Mouse (Mus musculus): Measurements from ENCODE around the gene Cd34.

Cd34 gene

DNA sequence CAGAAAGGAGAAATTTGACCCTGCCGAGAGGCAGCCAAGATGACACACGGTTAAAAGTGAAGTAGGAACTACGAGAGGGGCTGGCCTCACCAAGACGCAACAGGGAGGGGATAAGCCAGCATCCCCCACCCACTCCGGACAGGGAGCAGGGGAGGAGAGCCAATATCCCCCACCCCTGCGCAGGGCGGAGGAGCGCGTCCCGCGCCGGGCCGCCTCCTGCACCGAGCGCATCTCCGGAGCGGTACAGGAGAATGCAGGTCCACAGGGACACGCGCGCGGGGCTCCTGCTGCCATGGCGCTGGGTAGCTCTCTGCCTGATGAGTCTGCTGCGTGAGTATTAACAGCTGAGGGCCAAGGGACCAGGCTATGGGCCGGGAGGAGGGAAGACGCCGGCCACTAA, at the start of gene Cd34:
Gene Cd34 (plus strand): TSS at position 105 of the 400 bp plus-strand sequence.
- no peak for DNase-seq (ENCODE audit: low spot score in 2 of 2)

DNA sequence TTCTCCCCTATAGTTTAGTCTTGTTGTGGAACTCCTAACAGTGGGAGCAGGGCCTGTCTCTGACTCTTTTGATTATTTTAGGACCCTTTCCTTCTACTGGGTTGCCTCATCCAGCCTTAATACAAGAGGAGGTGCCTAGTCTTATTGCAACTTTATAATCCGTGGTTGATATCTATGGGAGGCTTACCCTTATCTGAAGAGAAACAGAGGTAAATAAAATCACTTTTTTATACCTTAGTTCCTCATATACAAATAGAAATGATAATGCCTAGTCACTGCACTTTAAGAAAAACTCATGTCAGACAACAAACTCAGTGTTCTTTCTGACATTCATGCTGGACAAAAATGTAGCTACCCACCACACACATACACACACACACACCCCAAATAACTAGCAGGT, 44.1 kb upstream of the Cd34 start:
- DNase-seq (ENCODE audit: low spot score in 2 of 2), result no peak

DNA sequence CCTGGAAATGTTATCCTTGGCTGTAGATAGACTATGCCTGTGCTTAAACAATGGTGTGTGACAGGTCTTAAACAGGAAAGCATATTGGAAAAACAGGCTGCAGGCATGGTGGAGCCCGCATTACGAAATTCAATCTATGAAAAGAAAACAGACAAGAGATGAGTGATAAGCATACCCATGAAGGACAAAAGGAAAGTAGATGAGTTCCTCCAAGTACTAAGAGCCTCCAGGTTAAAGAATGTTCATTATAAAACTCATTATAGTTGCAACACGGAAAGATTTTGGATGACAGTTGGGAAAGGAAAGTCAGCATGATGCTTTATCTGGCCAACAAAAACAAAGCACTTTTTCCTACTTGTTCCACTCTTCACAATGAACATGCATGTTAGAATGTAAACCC, 43.3 kb upstream of the Cd34 start:
- DNase-seq (ENCODE audit: low spot score in 2 of 2), result no peak

DNA sequence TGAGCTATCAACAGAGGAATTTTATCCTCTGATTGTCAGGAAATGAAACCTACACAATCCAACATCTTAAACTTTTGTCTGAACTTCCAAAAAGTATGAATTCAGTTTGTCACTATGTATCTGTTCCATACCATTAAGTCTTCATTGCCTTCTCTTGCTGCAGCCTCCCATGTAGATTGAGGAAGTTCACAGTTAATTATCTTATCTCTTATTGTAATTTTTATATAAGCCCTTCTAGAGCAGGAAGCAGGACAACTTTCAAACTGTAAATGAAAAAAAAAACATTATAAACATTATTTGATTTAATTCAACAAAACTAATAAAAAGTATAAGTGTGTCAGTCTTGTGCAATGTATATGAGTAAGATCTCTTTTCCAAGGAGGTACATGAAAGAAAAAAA, 37.5 kb upstream of the Cd34 start:
- no peak for DNase-seq (ENCODE audit: low spot score in 2 of 2)

DNA sequence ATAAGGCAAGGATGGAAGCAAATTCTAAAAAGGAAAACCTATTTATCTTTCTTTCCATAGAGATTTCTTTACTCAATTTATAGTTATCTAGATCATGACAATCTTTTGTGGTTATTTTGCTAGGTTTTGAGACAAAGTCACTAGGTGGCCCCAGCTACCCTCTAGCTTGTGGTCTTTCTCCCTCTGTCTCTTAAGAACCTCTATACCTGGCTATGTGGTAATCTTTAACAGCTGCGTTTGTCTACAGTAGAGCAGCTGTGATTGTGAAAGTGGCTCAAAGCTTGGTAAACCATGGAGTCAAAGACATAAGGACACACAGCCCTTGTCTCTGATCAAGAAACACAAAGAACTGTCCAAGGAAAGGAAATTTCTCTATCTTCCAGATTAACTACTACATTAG, 36.8 kb upstream of the Cd34 start:
- no peak for DNase-seq (ENCODE audit: low spot score in 2 of 2)

DNA sequence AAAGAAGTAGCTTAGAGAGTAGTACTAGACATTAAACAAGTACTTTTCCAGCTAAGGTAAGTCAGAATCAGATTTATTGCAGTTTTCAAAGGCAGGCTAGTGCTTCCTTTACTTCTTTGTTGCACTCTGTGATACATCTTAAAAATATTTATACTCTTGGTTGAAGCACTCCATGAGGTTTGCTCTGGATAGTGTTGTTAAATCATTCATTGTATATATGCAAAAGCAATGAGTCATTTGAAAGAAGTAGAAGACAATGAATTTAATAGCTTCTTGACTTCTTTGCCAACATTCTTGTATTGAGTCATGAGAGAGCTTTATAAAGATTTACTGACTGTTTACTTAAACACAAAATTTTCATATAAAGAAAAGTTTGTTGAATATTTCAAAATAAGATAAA, 29.7 kb upstream of the Cd34 start:
- no peak for DNase-seq (ENCODE audit: low spot score in 2 of 2)

DNA sequence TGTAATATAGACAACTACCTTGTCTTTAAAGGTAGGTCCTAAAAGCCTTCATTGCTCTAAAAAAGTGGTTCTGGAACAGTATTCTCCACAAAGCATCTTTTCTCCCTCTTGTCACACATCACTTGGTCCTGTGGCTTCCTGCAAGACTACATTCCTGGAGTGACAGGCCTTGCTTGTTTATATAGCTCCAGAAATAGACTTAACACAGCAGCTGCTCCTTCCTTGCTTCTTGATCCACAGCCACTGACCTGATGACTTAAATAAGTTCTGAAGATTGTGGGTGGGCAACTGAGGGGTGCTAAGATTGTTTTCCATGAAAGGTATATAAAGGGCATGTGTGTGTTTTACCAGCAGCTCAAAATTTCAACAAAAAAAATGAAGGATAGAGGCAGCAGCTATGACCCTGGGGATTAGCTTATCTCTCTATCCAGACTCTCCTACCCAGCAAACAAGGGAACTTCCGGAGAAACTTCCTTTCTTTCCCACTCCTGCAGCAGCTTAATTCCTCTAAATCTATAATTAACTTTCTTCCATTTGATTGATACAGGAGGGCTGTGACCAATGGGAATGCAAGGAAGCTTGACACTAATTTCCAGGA, 12.8 kb upstream of the Cd34 start:
- DNase-seq (ENCODE audit: low spot score in 2 of 2), result no peak

DNA sequence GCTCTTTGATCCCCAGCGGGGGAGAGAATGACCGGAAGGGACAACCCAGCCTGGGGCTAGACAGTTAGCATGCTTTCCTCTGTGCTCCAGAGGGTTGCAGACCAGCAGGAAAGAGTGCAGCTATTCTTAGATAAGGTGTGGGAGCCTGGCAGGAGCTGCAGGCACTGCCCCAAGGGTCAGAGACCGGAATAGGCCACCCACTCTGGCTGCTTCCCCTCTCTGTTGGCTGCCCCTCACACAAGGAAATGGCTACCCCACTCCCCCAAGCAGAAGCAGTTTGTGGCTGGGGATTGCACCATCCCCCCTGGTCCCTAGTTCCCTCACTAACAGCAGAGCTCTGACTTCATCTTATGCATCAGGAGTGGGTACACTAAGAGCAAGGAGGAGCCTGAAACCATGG, 10.7 kb upstream of the Cd34 start:
- DNase-seq (ENCODE audit: low spot score in 2 of 2), result no peak

DNA sequence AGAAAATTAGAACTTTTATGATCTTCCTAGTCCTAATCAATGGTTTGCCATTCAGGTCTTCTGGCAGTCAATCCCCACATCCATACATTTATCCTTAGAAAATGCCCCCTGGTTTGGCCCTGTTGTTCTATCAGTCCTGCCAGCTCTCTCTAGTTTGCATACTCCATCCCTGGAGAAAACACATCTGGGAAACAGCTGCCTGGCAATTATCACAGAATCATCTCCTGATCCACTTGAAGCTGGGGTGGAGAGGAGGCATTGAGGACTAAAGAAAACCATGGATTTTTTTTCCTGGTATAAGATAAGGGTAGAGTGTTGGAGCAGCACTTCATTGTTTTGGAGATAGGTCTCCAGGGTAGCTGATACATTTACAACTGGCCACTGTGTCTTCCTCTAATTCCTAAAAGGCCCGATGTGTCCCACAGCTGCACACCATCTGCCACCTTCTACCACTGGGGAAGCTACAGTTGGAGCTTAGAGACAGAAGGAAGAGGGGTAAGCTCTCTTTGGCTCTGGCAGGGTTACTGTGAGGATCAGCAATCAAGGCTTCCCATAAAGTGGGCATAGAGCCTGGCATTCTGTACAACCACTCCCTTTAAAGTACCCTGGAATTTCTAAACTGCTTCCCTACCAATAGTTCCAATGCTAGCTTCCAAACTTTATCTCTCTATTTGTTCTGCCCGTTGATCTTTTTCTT, 9.2 kb upstream of the Cd34 start:
- DNase-seq (ENCODE audit: low spot score in 2 of 2), result no peak

DNA sequence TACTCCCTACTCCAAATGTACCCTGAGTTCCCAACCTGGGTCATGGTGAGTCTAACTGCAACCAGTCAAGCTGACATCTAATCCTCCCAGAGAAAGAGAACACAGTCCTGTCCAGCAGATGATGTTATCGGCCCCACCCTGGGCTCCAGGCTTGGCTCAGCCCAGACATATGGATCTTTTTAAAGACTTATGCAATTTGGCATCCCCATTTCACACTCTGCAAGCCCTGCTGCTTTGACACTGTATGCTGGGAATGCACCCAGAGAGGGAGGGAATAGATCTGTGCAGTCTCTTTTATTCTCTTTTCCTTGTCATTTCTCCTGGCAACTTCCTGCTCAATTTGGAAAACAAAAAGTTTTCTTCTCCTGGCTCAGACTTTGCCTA, 8.7 kb upstream of the Cd34 start:
- no peak for DNase-seq (ENCODE audit: low spot score in 2 of 2)

DNA sequence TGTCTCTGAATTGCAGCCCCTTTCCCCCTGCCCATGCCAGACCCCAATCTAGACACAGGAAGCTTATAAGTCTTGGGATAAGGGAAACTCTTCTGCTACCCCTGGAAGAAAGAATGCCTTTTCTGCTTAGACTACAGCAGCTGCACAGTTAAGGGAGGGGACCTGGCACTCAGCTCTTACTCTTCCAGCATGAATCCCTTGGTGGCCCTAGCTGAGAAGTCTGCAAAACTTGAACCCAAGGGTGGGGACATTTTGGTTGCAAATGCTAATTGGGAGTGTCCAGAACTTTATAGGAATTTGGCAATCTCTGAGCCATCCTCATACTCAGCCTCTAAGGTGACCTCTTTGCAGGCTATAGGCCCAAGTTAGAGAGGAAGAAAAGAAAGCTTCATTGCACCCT, 7.9 kb upstream of the Cd34 start:
- no peak for DNase-seq (ENCODE audit: low spot score in 2 of 2)

DNA sequence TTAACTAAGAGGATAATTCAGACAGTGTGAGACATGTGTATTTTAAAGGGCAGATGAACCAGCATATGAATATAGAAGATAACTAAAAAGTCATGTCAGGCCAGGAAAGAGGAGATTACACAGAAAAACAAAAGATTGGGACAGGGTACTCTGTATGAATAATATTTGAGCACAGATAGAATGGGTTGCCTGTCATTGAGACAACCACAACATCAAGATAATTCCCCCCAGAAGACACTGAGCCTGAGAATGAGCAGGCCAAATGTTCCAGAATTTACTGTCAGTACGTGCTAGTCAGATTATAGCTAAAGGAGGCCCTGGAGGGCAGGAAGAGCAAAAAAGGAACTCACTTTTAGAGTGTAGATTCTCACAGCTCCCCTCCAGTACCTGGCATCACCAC, 3.3 kb upstream of the Cd34 start:
- DNase-seq (ENCODE audit: low spot score in 2 of 2), result no peak

DNA sequence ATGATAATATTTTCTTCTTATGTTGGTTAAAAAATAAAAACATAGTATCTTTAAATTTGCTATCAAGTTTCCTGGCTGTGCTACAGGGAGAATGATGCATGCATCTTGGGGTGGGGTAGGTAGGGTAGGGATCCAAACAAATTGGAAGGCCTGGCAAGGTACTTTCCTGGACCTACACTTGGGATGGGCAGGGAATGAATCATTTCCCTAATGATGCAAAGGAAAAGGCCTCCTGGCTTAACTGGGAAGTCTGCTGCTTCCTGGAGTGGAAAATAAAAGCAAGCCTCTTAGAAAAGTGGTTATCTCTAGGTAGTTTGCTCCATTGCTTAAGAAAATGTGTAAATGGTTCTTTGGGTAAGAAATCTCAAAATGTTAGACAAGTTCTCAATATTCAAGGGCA, 2.9 kb downstream of the Cd34 start:
- DNase-seq (ENCODE audit: low spot score in 2 of 2), result no peak

DNA sequence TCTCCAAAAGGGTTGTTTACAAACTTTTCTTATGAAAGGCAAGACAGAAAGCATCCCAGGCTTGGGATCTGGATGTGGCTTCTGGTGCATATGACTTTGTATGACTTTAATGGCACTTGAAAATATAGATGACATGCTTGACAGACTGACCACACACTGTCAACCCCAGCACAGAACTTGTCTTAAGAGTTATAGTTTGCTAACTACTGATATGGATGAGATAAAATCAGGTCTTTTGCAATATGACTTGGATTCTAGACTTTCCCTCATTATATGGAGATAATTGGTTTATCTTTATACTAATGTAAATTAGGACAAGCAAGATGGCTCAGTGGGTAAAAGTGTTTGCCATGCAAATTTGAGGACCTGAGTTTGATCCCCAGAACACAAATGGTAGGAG, 4.3 kb downstream of the Cd34 start:
- no peak for DNase-seq (ENCODE audit: low spot score in 2 of 2)

DNA sequence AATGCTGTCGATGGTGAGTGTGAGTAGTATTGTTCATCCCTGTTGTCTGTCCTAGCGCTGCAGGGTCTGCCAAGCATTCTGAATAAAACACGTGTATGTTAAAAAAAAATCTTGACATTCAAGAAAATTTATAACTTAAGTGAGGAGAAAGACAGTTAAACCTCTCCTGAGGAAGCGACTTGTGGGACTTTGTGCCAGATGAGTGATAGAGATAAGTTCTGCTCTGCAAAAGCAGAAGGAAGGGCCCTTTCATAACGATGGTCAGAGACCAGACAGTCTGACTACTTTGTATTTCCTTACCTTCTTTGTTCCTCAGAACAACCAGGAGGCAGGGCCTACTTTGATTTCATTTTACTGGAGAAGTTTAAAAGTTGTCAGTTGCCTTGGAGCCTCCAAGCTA, 4.9 kb downstream of the Cd34 start:
- no peak for DNase-seq (ENCODE audit: low spot score in 2 of 2)

DNA sequence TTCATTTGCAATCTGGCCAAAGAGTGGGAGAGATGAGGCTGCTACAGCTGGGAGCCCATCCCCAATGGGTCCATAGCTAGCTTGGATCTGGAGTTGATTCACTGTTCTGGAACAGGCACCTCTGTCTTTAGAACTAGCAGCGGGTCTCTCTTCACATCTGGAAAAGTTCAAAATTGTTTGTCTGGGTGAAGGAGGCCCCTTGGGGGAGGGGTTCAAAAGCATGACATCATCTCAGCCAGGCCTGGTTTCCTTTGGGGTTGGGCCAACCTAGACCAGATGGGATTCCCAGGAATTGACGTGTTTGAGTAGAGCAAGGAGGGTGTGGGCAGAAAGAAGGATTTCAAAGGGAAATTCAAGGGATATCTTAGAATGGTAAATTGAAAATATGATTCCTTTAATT, 6.8 kb downstream of the Cd34 start:
- DNase-seq (ENCODE audit: low spot score in 2 of 2), result no peak

DNA sequence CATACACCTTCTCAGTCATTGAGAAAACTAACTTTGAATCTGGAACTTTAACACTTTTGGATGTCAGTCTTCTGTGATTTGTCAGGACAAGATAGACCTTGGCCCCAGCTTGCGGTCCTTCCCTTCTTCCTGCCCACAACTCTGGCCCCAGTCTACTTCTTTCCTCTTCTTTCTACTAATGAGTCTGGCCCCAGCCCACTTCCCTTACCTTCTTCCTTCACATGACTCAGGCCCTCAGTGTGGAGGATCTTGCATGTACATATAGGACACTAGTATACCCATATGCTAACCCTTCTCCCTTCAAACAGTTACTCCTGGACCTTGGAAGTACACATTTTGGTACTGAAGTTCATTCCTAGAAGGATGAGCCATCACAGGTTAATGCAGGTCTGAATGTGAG, 7.8 kb downstream of the Cd34 start:
- DNase-seq (ENCODE audit: low spot score in 2 of 2), result no peak

DNA sequence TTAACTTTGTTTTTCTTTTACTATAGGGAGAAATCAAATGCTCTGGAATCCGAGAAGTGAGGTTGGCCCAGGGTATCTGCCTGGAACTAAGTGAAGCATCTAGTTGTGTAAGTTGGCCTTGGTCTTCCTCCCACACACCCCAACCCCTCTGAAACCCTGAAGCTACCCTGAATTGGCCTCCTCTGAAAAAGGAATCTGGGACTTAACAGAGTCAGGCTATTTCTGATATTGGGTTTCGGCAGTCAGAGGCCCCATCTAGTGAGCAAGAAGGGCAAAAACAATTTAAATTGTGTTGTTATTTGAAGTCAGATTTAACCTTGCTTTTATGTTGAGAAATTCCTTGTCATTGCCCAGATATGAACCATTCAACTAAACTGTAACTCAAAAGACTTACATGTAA, 12.3 kb downstream of the Cd34 start:
- no peak for DNase-seq (ENCODE audit: low spot score in 2 of 2)

DNA sequence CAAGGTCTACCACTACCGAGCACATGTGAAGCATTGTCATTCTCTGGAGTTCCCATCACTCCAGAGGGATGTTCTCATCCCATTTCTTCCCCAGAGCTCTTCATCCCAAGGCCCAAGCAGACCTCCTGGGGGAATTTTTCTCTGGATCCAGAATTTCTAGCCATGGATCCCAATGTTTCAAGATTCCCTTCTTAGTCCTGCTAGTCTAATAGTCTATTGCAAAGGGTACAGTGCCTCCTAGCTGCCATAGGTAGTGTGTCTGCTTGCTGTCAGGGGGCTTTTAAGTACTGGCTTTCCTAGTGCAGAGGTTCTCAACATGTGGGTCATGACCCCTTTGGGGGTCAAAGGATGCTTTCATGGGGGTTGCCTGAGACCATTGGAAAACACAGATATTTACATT, 14.3 kb downstream of the Cd34 start:
- no peak for DNase-seq (ENCODE audit: low spot score in 2 of 2)

DNA sequence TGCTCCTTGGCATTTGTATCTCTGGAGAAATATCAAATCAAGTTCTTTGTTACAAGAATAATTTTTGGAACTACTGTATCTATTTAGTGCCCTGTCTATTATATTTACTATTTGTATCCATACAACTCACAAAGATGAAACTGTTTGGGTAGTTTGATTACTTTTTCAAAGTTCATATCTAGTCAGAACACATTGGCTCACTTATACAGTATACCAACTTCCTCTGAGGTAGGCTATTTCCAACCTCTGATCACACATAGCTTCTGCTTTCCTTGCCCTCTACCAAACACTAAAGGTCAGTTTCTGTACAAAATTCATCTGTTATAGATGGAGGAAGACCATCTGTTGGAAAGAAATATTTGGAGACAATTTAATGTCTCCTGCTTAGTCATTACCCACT, 16.1 kb downstream of the Cd34 start:
- no peak for DNase-seq (ENCODE audit: low spot score in 2 of 2)

DNA sequence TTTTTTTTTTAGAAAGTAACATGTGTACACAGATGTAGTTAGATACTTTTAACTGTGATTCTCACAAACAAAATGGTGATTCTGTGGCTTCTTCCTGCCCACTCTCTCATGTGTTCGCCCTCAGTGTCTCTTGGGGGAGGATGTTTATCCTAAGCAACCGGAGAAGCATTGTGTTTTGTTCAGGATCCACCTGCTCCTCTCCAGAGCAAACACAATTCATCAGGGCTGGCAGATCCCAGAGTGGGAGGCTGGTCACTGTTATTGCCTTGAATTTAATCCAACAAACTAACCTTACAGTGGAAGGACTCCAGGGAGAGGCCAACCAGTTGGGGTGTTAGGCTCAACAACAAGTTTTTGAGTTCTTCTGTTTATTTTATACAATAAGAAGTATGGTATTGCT, 17.1 kb downstream of the Cd34 start:
- DNase-seq (ENCODE audit: low spot score in 2 of 2), result no peak

DNA sequence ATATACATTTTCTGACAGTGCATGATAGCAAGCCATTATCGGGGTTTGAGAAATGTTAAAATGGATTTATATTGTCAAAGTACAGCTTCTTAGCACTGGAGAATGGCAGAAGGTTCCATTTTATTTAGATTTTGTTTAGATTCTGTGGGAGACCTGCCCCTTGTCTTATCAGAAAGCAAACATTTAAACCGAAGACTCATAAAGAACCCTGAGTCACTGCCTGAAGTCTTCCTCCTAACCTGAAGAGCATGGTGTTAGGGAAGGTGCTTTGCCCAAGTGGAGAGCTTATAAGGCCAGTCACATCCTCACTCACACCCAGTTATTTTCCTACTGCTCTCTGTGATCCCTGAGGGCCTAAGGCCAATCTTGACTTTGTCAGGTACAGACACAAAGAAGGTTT, 18.4 kb downstream of the Cd34 start:
- no peak for DNase-seq (ENCODE audit: low spot score in 2 of 2)

DNA sequence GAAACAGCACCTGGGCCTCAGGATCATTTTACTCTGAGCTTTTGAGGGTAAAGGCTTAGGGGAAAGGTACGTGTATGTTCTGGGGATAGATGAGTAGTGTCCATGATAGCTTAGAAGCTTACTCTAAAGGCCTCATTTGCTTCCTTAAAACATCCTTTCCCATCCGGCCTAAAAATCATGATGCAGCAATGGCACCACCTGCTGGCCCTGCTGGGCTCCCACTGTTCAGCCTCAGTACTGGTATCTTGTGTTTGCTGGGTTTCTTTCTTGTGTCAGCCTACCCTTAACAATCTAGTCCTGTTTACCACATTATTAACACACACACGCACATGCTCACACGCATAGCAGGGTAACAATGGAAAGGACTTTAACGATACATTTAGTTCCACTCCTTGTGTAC, 23.6 kb downstream of the Cd34 start:
- peak in 1 of 2 experiments; percentile 34 for DNase-seq (ENCODE audit: low spot score in 2 of 2)

DNA sequence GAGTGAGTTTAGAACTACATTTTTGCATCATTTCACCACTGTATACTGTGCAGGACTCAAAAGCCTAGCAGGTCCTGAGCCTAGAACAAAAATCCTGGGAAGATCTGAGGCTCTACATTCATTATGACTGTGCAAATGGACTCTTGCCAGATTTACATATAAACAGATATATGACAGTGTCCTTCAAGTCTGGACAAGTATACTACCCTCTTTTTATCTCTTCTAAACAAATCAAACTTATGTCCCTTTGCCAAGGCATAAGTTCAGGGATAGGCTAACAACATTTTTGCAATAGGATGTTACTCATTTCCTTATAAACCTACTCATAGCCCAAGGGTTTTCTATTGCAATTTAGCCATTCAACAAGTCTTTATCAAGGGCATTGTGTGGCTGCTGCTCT, 24.1 kb downstream of the Cd34 start:
- DNase-seq (ENCODE audit: low spot score in 2 of 2), result no peak

All from spleen, postnatal 14 days (tissue).